Mouse (Mus musculus) layer of hippocampus, adult 6 months (tissue): ENCODE results near the gene Reck. TPM values are rescaled to one million over a fixed set of nuclear protein-coding genes. Genes with fewer than 3 reads are reported as not detected.

Experiments used
- long read RNA-seq, 2 experiments: library from polyadenylated mRNA; unstranded; transcript quantifications; one replicate each; pipeline ENCODE4 v2.0.0; 2019 to 2020
- polyA plus RNA-seq: library from polyadenylated mRNA; unstranded; fragments of <200 nt; fragmentation: Nextera tagmentation; gene quantifications from 2 replicates; pipeline ENCODE4 v1.2.3, GENCODE M21; 2021

Gene Reck
- 1.6 and 2.4 TPM in 2 replicates for polyA plus RNA-seq
- long read RNA-seq, experiment 1, partial matches to known transcripts = 3 of 3 reads
- long read RNA-seq, experiment 1, other reads (novel, unspliced or antisense) = 0 of 3 reads
- long read RNA-seq, experiment 2, full-length matches to known transcripts = 5 of 15 reads
- long read RNA-seq, experiment 2, partial matches to known transcripts = 5 of 15 reads
- long read RNA-seq, experiment 2, other reads (novel, unspliced or antisense) = 5 of 15 reads

GRCm38 (mm10) chr4:43875160-43875918, at the start of gene Reck:
TSS of gene Reck (plus strand) at chr4:43875530.

GRCm38 (mm10) chr4:43840101-43840500, 35.2 kb upstream of the Reck start, which contains the start of gene Olfr157:
TSS of gene Olfr157 (minus strand) at chr4:43840201.

GRCm38 (mm10) chr4:43851265-43851664, 24.1 kb upstream of the Reck start, which contains the start of gene Olfr155:
TSS of gene Olfr155 (plus strand) at chr4:43851565.

DNA sequence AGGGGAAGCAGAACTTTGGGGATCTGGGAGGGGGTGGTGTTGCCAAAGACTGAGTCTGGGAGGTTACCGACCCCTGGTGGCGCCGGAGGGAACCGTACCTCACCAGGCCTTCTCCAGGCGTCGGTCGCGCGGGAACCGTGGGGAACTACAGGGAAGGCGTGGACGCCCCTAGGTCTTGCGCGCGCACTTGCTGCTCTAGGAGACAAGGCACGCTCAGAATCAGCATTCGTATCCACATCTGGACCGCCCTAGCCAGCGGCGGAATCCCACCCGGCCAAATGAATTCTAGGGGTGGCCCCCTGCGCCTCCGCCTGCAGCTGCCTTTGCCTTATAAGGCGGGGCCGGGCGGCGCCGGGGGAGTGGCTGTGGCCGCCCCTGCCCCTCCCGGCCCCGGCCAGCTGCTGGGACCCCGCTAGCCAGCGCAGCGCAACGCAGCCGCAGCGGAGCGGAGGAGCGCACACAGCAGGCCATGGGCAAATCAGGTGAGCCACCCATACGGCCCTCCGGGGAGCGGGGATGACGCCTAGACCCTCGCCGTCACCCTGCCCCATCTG, 82.0 kb downstream of the Reck start, which contains the start of gene Glipr2:
TSS of gene Glipr2 (plus strand) at position 110 of the 554 bp plus-strand sequence.

DNA sequence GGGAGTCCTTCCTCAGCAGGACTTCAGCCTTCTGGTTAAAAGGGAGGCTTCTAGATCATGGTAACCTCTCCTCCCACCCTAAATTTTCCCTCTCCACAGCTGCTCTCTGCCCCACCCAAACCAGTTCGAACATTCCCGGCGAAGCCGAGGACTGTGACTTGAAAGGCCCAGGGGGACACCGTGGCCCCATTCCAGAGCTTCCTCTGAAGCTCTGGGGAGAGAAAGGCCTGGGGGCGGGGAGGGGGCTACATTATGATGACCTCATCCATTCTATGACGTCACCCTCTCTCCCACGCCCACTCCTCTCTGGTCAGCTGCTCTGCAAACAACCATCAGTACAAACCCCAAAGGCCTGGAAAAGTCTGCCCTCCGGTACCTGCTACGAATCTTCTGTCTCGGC, 107.9 kb downstream of the Reck start, which contains the start of gene Ccin:
TSS of gene Ccin (plus strand) at position 303 of the 400 bp plus-strand sequence.

Other genes with a start within 250 kb of the Reck start
- 5.0 and 6.5 TPM in 2 replicates for gene Npr2, start 243.6 kb upstream of the Reck start, polyA plus RNA-seq
- gene Spag8, start 221.9 kb upstream of the Reck start, polyA plus RNA-seq = 3.8 and 4.6 TPM in 2 replicates
- 161 and 201 TPM in 2 replicates for gene Hint2, start 219.1 kb upstream of the Reck start, polyA plus RNA-seq
- gene Tmem8b, start 206.6 kb upstream of the Reck start, polyA plus RNA-seq = 7.0 and 7.9 TPM in 2 replicates
- gene Fam221b, start 206.4 kb upstream of the Reck start, polyA plus RNA-seq = 1.2 TPM in 2 replicates
- not detected in 2 replicates for gene Olfr70, start 174.7 kb upstream of the Reck start, polyA plus RNA-seq
- not detected in 2 replicates for gene Olfr71, start 165.3 kb upstream of the Reck start, polyA plus RNA-seq
- gene Hrct1, start 148.3 kb upstream of the Reck start, polyA plus RNA-seq = 0.69 and 0.87 TPM in 2 replicates
- gene Spaar, start 145.5 kb upstream of the Reck start, polyA plus RNA-seq = 0.21 and 0.24 TPM in 2 replicates
- not detected in 2 replicates for gene Olfr159, start 104.5 kb upstream of the Reck start, polyA plus RNA-seq
- not detected in 2 replicates for gene Olfr156, start 51.6 kb upstream of the Reck start, polyA plus RNA-seq
- not detected in 2 replicates for gene Olfr157, start 35.3 kb upstream of the Reck start, polyA plus RNA-seq
- not detected in 2 replicates for gene Olfr155, start 24.0 kb upstream of the Reck start, polyA plus RNA-seq
- 4.2 and 4.6 TPM in 2 replicates for gene Glipr2, start 81.9 kb downstream of the Reck start, polyA plus RNA-seq
- not detected in 2 replicates for gene Ccin, start 108.0 kb downstream of the Reck start, polyA plus RNA-seq
- 506 and 562 TPM in 2 replicates for gene Clta, start 128.9 kb downstream of the Reck start, polyA plus RNA-seq
- gene Gne, start 208.6 kb downstream of the Reck start, polyA plus RNA-seq = 29.6 and 31.5 TPM in 2 replicates